Mouse (Mus musculus): ENCODE measurements around the gene Gmip. TPM values are rescaled to one million over a fixed set of nuclear protein-coding genes. Genes with fewer than 3 reads are reported as not detected.

Gene Gmip
- polyA plus RNA-seq, 1 experiment = 29.1 TPM

DNA sequence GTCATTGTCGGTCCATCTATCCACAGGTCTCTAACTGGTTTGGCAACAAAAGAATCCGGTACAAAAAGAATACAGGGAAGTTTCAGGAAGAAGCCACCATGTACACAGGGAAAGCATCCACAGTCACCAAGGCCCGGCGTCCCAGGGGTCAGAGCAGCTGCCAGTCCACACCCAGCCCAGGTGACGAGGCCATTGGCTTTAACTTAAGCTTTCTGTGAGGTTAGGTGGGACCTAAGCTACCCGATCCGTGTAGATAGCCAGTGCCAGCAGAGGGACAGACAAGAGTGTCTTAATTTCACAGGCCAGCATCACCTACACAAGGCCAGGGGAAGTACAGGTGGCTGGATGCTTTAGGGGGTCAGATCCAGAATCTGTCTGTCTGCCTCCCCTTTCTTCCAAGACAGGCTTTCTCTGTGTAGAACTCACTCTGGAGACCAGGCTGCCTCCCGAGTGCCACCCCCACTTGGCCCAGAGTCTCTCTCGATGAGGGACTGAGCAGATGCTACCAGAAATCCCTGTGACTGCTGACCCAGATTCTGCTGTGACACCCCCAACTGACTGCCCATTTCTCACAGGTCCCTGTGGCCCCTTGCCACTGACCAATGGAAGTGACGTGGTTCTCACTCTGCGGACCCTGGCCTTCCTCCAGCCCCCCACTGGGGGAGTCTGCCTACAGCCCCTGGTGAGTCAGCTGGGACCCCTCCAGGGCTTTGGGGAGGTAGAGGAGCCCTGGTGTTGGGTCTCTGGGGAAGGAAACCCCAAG lies 61.7 kb downstream of the Gmip start:
- TF ChIP-seq GATA1 (IDR thresholded peaks at IDR 0.05; ENCODE audit: low read length) = no peak

DNA sequence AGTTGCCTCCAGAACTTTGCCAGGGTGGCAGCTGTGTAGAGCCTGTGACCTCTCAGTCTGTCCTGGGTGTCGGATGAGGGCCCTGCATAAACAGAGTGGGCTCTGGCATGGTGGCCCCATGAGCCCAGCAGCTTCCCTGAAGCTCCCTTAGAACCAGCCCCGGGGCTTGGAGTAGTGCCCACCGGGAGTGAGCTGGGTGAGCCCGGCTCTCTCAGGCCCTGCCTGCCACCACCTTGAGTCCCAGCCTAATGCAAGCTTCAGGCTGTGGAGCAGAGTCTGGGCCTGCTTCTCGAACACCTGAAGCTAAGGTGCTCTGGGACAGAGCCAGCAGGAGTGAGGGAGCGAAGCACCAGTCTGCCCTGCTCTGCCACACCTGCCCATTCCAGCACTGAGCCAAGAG lies 62.4 kb downstream of the Gmip start:
- no peak for TF ChIP-seq GATA1 (IDR thresholded peaks at IDR 0.05; ENCODE audit: low read length)

Other genes starting within 250 kb of the Gmip start
- gene Zfp868, start 183.1 kb upstream of the Gmip start, polyA plus RNA-seq (2012) = 0.50 and 0.67 TPM in 2 replicates
- not detected in 2 replicates for gene Zfp964, start 154.2 kb upstream of the Gmip start, polyA plus RNA-seq (2012)
- 0.90 and 0.98 TPM in 2 replicates for gene Zfp869, start 98.0 kb upstream of the Gmip start, polyA plus RNA-seq (2012)
- gene Zfp963, start 58.7 kb upstream of the Gmip start, polyA plus RNA-seq (2012) = 0.80 and 1.0 TPM in 2 replicates
- 0.72 and 1.4 TPM in 2 replicates for gene Gm20422, start 33.8 kb upstream of the Gmip start, polyA plus RNA-seq (2012)
- 42.1 and 42.9 TPM in 2 replicates for gene Atp13a1, start 17.5 kb upstream of the Gmip start, polyA plus RNA-seq (2012)
- gene Zfp866, start 17.5 kb upstream of the Gmip start, polyA plus RNA-seq (2012) = 1.4 and 1.5 TPM in 2 replicates
- gene Lpar2, start 13.8 kb downstream of the Gmip start, polyA plus RNA-seq (2012) = 0.38 and 0.43 TPM in 2 replicates
- gene Pbx4, start 23.8 kb downstream of the Gmip start, polyA plus RNA-seq (2012) = 3.3 and 4.0 TPM in 2 replicates
- gene Cilp2, start 79.0 kb downstream of the Gmip start, polyA plus RNA-seq (2012) = 0.02 and 0.03 TPM in 2 replicates
- 0.13 and 0.17 TPM in 2 replicates for gene Tssk6, start 93.5 kb downstream of the Gmip start, polyA plus RNA-seq (2012)
- gene Ndufa13, start 93.9 kb downstream of the Gmip start, polyA plus RNA-seq (2012) = 148 and 187 TPM in 2 replicates
- 4.4 and 7.0 TPM in 2 replicates for gene Yjefn3, start 94.0 kb downstream of the Gmip start, polyA plus RNA-seq (2012)
- gene Gatad2a, start 187.7 kb downstream of the Gmip start, polyA plus RNA-seq (2012) = 79.8 and 115 TPM in 2 replicates
- 44.0 and 45.1 TPM in 2 replicates for gene Mau2, start 234.1 kb downstream of the Gmip start, polyA plus RNA-seq (2012)
- gene Sugp1, start 234.1 kb downstream of the Gmip start, polyA plus RNA-seq (2012) = 48.9 and 53.3 TPM in 2 replicates